Mouse (Mus musculus): ENCODE results near the gene Edn2. TPM values are rescaled to one million over a fixed set of nuclear protein-coding genes. Genes with fewer than 3 reads are reported as not detected.

Edn2 gene
- total RNA-seq, 2 experiments from 2014 or later: not detected

DNA sequence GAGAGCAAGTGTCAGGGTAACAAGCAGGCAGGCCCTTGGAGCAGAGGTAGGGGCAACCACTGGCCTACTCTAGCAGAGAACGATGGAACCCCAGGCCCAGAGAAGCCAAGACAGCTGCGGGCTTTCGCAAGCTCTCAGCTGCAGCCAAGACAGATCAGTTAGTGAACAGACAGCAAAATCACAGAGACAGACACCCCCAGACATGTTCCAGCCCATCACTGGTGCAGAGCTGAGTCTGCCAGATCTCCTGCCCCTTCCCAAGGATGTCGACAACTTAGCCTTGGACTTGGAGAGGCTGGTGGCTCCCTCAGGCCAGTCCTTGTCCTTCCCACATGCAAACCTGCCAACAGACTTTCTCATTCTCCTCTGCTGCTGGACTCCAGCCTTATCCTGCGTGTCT, 33.0 kb downstream of the Edn2 start:
- DNase-seq (ENCODE audit: low spot score in 2 of 2): no peak
- intact Hi-C loops (cut with DNase I): no loop called here

- intact Hi-C loops (cut with DNase I): no loop called here
Measured at GRCm38 (mm10) chr4:120194965-120195364, 34.0 kb downstream of the Edn2 start.

DNA sequence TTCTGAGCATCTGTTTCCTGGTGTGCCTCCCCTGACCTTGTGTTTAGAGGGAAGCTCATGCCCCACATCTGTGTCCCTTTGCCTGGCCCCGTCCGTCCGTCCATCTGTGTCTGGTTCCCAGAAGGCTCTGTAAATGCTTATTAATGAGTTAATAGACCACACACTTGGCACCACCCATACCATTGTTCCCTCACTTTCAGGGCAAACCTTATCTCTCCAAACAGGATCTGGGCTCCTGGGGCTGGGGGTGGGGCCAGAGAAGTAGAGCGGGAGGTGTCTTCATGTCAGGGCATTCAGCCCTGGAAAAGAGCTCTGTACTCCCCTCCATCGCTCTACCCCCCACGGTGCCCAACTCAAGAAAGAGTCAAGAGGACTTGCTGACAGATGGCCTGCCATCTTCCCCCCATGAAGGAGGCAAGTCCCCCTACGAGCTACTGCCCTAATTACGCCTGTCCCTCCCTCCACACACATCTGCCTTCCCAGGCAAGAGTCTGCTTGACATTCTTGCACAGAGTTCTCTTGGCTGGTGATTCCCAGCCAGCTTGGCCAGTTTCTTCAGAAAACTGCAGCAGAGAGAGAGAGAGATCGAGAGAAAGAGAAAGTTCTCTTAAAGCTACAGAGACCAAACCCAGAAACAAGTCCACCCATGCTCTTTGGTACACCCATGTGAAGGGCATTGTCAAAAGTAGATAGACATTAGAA, 38.3 kb downstream of the Edn2 start:
- intact Hi-C loops (cut with DNase I): no loop called here
- DNase-seq (ENCODE audit: low spot score in 2 of 2): no peak

More at GRCm38 (mm10) chr4:120194965-120195364, 34.0 kb downstream of the Edn2 start:
- no peak for DNase-seq (ENCODE audit: low spot score in 2 of 2)

DNA sequence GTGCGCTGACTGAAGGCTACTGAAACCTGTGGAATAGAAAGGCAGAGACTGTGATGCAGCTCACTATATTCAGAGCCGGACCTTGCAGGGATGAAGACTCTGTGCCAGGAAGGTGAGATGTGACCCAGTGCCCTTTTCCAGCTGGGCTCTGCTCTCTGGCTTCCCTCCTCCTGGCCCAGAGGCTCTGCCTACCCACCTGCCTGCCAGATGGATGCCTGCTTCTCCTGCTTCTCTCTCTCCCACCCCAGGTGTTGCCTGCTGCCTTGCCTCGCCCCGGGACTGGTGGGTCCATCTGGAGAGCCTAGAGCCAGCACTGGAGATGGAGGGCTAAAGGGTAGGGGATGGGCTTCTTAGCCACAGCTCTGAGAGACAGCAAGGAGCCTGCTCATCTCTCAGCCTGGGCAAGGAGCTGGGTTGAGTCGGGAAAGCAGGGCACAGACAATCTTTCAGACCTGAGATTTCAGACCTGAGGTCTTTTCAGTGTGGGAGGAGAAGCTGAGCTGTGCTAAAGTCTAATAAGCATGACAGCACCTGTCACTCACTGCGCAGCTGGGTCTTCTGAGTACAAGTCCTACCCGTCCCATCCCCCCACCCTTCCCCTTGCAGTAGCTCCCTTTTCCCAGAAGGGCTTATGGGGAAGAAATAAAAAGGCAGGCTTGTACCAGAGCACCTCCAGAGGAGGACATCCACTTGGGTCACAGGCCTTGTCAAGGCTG, 39.7 kb downstream of the Edn2 start:
- intact Hi-C loops (cut with DNase I): no loop called here
- no peak for DNase-seq (ENCODE audit: low spot score in 2 of 2)

- intact Hi-C loops (cut with DNase I): no loop called here
- no peak for DNase-seq (ENCODE audit: low spot score in 2 of 2)
Measured at GRCm38 (mm10) chr4:120204357-120204942, 43.4 kb downstream of the Edn2 start.

DNA sequence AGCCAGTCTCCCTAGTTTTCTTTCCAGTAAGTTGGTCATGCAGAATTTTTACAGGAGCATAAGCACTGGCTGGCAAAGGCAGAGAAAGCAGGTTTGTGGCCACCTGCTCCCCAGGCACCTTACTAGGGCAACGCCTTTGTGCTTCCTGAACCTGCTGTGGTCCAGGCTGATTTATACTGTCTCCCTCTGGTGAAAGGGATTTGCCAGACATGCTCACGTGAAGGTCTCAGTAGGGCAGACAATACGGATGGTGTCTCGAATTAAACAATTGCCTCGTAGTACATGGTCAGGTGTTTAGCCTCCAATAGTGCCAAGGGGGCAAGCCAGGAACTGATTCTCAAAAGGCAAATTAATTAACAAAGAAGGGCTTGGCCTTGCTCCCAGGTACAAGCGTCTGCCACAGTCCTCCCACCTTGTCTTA, 45.5 kb downstream of the Edn2 start:
- intact Hi-C loops (cut with DNase I): no loop called here
- no peak for DNase-seq (ENCODE audit: low spot score in 2 of 2)

DNA sequence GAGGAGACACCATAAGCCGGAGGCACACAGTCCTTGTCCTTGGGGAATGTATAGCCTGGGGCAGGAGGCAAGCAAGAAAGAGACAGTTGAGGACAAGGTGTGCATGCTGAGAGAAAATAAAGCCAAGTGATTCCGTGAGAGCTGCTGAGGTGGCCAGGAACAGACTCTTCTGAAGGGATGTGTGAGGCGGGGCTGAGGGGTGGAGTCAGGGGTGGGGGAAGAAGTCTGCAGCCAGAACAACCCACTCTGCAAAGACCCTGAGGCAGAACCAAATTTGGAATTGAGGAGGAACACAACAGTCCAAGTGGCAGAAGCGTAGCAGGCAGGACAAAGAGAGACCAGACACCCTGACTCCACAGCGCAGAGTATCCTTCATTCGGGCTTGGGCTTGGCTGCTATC, 51.1 kb downstream of the Edn2 start:
- intact Hi-C loops (cut with DNase I): no loop called here
- DNase-seq (ENCODE audit: low spot score in 2 of 2): no peak

GRCm38 (mm10) chr4:120212812-120213211, 51.8 kb downstream of the Edn2 start:
- intact Hi-C loops (cut with DNase I): no loop called here
- no peak for DNase-seq (ENCODE audit: low spot score in 2 of 2)

GRCm38 (mm10) chr4:120215915-120216591, 55.0 kb downstream of the Edn2 start:
- intact Hi-C loops (cut with DNase I): no loop called here
- DNase-seq (ENCODE audit: low spot score in 2 of 2): peak; percentile 60 to 63

GRCm38 (mm10) chr4:120216883-120217282, 55.9 kb downstream of the Edn2 start:
- intact Hi-C loops (cut with DNase I): no loop called here
- DNase-seq (ENCODE audit: low spot score in 2 of 2): no peak

Other genes starting within 250 kb of the Edn2 start
- gene AL607142.1, start 96.2 kb upstream of the Edn2 start, total RNA-seq (2021): not detected
- 10 to 100 TPM; 11.3 to 16.6 TPM for gene Foxo6, start 126.1 kb downstream of the Edn2 start, total RNA-seq (2021)
- gene Scmh1, start 244.1 kb downstream of the Edn2 start, total RNA-seq (2021): 100 to 1,000 TPM; 102 to 113 TPM